Mouse (Mus musculus): ENCODE data around the gene Epha1. TPM values are rescaled to one million over a fixed set of nuclear protein-coding genes. Genes with fewer than 3 reads are reported as not detected.

Gene Epha1
- under 1 TPM in 1 of 2 experiments, not detected in 1; 0.23 TPM for total RNA-seq (2021)
- long read RNA-seq, experiment 1, partial matches to known transcripts, result 0 of 1 reads
- long read RNA-seq, experiment 1, other reads (novel, unspliced or antisense), result 1 of 1 reads
- long read RNA-seq, experiment 2, result 0 reads

DNA sequence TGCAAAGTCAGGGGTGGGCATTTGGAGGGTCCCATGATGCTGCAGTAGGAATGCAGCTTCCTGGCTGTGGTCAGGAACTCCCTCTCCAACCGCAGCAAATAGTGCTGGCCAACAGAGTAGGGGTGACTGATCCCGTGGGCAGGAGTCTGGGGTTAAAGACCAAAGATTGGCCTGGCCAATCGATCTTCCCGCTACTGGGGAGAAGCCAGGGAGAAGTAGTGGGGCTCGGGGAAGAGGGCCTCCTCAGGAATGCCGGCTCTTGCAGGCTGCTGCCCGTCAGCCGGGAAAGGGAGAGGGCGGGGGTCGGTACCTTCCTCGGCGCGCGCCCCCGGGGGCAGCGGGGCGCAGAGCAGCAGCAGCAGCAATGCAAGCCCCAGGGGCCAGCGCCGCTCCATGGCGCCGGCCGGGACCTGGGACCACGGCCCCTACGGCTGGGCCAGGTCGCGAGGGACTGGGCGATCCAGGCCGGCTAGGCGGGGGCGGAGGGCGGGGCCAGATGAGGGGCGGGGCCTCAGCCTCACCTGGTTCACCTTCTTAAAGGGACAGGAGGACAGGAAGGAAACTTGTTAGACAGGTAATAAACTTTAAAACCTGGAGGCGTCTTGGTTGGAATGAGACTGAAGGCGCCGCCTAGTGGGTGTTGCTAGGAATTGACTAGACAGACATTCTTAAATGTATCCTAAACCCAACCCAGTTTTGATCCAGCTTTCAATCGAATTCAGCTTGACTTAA is at the start of gene Epha1:
Gene Epha1, minus strand, starts transcription at position 453 of the 732 bp plus-strand sequence.
- peak in 1 of 2 experiments; percentile 68 for DNase-seq (ENCODE audit: low spot score in 2 of 2)

DNA sequence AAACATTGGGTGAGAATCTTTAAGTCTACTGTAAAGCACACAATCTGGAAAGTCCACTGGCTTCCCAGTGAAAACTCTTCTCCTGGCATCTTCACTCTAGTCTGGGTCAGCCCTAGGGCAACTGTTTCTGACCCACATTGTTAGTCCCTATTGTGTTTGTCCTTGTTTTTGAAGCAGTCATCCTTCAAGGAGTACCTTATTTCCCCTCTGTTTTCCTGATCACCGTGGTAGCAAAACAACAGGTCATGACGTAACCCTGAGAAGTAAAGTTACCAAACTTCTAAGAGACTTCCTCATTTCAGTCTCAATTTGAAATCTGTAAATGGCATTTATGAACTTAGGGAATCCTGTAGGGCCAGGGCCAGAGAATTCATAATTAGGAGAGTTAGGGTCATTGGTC is 48.4 kb upstream of the Epha1 start:
- DNase-seq (ENCODE audit: low spot score in 2 of 2), result no peak

DNA sequence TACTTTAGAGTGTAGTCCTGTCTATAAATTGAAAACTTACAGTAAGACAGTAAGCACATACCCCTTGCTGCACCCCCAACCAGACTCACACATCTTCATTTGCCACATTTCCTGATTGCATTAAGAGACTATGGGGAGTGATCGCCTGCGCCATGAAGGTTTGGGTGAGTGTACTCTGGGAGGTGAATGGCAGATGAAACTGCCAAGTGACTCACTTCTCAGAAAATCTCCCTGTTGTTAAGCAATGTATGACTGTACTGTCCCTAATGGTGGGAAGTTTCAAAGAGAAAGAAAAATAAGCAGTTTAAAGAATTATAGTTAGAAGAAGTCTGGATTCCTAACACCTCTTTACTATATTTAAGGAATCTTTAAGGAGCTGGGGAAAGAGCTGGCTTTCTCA is 46.4 kb upstream of the Epha1 start:
- DNase-seq (ENCODE audit: low spot score in 2 of 2), result no peak

DNA sequence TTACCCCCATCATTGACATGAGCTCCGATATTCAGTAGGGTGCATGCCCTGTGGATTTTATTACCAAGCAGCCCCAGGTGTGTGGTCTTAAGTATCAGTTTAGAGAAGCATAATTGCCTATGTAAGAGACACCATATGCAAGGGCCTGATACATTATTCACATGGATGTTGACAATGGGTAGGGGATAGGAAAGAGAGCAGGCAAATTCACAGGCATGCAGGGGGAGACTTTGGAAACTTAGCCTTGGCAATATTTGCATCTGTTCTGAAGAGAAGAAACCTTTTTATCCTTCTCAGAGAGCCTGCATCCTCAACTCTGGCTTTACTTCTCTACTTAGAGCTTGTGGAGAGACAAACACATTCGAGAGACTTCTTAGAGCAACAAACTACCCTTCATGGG is 32.1 kb upstream of the Epha1 start, which contains the start of gene Tas2r135:
Gene Tas2r135, plus strand, starts transcription at position 301 of the 400 bp plus-strand sequence.
- DNase-seq (ENCODE audit: low spot score in 2 of 2), result no peak

DNA sequence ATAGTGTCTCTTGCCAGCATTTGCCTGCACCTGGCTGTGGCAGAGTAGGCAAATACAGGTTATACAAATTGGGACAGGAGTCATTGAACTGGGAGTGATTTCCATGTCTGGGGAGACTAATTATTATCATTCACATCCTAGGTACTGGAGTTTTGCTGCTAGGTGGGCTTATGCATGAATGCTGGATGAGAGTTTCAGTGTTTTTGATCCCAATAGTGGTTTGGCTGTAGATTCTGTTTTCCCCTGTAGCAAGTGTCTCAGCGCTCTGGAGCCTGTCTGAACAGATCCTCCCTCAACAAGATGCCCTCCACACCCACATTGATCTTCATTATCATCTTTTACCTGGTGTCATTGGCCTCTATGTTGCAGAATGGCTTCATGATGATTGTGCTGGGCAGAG is 26.9 kb upstream of the Epha1 start, which contains the start of gene Tas2r143:
Gene Tas2r143, plus strand, starts transcription at position 301 of the 400 bp plus-strand sequence.
- no peak for DNase-seq (ENCODE audit: low spot score in 2 of 2)

DNA sequence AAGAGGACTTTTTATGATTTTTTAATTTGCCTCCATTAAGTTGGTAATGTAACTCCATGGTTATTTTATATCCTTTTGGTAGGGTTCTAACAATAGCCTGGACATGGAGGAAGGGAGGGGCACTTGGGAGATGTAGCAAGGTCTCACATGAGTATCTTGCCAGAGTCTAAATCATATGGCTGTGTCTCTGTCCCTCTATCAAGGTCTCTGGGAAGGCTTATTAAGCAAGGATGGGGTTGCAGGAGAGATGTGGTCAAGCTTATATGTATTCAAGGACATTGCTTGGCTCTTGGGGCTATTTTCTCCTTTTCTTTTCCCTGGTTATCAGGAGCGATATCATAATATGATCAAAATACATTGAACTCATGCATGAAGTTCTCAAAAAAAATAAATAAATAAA is 25.9 kb upstream of the Epha1 start:
- no peak for DNase-seq (ENCODE audit: low spot score in 2 of 2)

DNA sequence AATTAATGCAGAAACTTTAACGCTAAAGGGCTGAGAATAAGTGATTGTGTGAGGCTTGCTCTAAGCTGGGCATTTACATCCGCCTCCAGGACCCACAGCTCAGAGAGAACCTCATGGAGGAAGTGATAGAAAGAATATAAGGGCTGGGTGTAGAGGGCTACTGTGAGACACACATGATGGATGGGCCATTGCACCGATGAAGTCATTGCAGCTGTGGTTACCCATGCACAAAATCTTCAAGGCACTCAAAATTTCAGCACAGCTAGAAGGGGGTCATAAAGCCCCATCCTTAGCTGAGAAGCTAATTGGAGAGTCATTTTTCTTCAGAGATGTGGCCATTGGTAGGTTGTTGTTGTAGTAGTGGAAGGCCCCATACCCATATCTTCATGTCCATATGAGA is 25.2 kb upstream of the Epha1 start:
- no peak for DNase-seq (ENCODE audit: low spot score in 2 of 2)

DNA sequence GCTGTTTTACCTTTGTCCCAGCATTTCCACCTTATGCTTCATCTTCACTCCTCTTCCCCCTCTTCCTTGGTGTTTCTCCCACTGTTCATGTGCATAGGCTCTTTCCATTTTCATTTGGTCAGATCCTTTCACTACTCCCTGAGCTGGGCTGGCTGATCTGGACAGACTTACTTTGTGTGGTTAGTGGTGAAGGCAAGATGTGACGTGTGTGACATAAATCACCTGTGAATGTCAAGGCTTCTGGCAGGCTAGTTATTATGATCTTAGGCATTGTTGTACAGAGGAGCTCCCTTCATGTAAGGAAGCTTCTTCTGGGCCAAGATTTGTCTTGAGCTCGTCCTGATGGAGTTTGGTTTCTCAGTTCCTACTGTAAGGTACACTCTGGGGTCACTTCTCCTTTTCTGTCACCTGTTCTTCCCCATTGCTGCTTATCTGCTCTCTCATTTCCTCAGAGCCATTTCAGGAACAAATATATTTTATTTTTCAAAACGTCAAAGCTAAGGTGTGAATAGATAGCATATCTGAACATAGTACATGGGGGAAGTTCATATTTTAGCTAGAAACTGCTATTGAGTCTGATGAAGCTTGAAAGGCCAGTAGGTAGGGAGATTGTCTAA is 24.1 kb upstream of the Epha1 start:
- DNase-seq (ENCODE audit: low spot score in 2 of 2), result no peak

DNA sequence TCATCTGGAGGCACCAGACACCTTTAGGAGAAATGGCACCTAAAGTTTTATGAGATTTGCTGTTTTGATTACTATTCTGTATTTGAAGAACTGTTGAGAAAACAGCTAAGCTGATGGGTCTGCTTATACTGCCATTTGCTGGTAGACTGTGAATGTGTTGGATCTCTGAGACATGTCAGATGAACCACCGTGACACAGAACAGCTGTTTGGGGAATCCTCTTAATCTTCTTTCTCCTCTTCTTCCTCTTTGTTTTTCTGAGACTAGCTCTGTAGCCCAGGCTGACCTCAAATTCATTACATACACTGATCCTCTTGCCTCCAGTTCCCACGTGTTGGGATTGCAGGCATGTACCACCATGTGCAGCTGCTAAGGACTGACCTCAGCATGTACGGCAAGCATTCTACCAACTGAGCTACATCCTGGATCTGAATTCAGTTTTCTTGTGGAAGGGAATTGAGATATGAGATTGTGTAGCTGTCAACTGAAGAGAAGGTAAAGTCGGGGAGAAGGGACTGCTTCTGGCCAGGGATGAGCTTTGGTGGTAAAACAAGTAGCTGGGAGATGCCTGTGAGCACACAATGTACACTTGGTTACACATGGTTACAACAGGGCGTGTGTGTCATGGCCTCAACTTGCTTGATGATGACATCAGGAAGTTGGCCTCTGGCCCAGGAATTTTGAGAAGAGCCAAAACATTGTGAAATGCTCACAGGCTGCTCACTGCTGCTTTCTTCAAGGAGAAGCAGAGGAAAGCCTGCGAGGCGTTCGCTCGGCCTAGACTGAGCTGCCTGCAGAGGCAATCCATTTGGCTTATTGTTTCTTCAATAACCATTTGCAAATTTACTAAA is 23.1 kb upstream of the Epha1 start:
- DNase-seq (ENCODE audit: low spot score in 2 of 2), result no peak

DNA sequence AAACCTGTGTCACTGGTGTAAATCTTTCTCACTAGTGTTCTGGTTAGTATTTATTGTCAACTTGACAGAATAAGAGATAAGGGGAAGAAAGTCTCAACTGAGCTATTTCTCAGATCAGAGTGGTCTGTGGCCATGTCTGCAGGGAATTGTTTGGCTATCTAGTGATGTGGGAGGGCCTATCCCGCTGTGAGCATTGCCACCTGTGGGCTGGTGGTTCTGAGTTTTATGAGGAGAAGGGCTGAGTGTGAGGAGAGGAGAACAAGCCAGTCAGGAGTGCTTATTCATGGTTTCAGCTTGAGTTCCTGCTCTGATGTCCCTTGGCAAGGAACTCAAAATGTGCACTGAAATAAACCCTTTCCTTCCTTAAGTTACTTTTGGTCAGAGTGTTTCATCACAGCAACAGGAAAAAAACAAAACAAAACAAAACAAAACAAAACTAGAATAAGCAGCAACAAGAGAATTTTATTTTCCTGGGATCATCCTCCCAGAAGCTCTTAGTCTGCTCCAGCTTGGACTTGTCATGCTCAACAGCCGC is 18.8 kb upstream of the Epha1 start:
- DNase-seq (ENCODE audit: low spot score in 2 of 2), result no peak

DNA sequence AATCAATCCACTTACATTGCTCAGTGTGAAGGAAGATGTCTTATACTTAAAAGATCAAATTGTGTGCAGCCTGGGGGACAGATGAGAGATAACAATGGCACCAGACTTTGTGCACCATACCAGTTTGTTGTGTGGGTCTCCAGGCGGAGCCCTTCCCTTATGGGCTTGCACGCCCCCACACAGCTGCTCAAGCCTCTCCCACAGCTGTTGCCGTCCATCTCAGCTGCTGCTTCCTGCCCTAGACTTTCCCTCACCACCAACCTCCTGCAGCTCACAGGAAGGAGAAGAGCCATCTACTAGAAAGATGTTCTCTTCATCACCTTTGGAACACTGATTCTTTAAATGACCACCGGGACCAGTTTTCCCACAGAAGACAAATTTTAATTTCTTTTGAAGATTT is 12.6 kb upstream of the Epha1 start:
- peak; percentile 44 to 53 for DNase-seq (ENCODE audit: low spot score in 2 of 2)

DNA sequence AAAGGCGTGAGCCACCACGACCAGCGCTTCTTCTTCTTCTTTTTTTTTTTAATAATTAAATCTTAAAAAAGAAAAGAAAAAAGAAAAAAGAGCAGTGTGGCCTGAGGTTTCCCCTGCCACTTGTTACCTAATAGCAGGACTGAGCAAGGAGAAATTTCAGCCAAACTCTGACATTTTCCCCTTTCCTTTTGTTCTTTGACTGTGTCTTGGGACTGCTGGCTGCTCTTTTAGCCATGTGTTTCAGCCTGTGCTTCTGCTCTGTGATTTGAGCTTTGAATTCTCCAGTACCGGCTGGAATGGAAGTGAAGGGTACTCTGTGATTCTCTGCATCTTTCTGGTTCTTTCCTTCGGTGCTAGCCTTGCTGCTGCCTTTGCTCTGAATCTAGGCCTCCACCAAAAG is 10.3 kb upstream of the Epha1 start:
- DNase-seq (ENCODE audit: low spot score in 2 of 2), result no peak

DNA sequence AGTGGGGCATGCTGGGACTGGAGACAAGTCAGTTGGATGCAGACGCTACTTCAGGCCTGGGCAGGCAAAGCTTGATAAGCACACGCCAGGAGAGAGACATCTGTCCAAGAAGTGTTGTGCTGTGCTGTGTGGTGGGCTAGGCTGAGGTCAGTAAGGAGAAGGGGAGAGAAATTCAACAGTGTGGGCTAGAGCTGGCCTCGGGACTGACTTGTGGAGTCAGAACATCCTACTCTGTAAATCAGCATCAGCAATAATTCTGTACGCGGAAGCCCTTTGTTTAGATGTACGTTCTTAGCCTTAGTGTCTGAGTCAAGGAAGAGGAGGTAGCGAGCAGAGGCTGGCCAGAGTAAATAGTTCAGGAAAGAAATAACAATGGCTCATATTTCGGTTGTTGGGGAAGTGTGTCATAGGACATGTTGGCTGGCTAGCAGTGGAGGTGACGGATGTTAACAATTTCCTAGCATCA is 8.9 kb upstream of the Epha1 start:
- DNase-seq (ENCODE audit: low spot score in 2 of 2), result no peak

DNA sequence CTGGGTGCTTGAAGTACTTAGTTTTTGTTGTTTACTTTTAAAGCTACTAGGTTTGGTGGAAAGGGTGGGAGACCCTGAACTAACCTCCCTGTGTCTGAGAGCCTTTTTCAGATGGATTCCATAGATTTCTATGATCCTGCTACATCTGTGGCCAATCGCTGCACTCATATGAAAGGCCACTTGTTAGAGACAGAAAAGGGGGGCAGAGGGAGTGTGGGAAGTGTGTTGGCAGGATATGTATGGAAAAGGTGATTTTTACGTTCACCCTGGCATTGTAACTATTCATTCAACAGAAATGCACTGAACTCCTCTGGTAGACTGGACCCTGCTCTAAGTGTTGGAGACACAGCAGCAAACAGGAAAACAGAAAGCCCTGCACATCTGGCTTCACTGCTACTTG is 8.2 kb upstream of the Epha1 start:
- DNase-seq (ENCODE audit: low spot score in 2 of 2), result no peak

DNA sequence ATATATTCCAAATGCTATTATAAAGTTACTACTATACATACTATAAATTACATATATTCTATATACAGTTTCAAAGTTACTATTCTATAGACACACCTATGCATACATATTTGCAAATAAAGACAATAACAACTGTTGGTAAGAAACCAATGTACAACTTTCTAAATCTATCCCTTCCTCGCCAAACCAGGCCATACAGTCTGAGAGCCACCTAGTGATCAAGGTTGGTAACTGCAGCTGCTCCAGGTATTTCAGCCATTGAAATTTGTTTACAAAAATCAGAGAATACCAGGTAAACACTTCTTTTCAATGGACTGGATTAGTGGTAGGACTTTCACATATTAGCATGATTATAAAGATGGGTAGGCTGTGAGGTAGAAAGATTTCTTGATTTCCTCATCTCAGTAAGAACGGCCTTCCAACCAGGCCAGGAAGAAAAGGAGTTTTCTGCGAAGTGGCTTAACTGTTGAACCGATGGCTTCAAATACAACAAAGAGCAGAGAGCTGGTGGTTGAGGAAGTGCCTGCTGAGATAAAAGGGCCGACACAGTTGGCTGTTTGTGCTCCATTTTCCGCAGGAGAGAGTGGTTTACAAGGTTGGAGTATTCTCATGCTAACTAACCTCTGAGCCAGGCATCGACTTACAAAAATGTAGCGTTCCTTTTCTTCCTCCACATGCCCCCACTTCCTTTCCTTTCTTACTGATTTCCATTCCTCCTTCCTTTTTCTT is 7.5 kb upstream of the Epha1 start:
- no peak for DNase-seq (ENCODE audit: low spot score in 2 of 2)

DNA sequence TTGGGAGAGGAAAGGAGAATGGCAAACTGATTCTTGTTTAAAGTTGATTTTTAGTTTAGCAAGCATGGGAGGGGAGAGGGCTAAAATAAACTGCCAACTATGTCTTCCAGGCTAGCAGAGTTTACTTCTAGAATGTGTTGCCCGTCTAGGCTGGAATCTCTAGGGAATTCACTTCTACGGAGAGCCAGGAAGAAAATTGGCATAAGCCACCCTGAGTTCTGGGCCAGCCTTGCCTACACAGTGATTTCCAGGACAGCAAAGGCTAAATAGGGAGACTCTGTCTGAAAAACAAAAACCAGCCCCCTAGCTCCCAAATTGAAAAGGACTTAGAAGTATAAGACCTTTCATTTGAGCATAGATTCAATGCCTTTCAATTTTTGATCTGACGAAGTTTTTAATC is 6.5 kb upstream of the Epha1 start:
- DNase-seq (ENCODE audit: low spot score in 2 of 2), result no peak

DNA sequence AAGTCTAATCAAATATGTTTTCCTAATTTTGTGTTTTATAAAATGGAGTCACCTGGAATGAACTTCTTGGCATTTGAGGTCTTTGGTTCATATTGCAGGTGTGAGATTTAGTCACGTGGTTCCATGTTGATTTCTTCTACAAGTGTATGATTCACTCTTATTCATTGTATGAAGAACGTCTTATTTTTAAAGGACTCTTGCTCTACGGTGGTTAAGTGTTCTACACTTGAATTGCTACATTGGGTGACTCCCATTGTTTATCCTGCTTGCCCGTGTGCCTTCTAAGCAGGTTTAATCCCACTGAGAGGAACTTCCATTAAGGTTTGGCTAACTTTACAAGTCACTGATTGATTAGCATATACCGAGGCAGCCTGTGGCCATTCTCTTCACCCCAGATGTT is 4.2 kb upstream of the Epha1 start:
- DNase-seq (ENCODE audit: low spot score in 2 of 2), result no peak

DNA sequence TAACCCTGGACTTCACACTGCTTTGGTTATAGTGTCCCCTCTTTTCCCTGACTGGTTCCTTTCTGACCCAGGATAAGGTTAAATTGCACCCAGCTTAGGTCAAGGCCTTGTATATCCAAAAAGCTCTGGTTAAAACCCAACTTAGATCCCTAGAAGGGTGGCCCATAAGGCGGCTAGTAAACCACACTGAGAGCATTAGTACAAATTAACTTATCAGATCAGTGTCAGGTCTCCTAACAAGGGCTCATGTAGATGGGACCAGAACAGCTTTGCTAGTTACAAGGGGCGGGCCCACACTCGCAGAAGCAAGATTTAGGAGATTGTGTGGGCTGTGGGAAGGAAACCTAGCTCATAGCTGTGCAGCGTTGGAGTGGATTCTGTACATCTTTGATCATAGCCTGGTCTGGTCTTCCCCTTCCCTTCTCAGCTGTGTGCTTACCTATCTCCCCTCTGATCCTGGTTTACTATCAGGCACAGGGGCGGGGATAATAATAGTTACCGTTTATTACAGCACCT is 3.5 kb upstream of the Epha1 start:
- no peak for DNase-seq (ENCODE audit: low spot score in 2 of 2)

DNA sequence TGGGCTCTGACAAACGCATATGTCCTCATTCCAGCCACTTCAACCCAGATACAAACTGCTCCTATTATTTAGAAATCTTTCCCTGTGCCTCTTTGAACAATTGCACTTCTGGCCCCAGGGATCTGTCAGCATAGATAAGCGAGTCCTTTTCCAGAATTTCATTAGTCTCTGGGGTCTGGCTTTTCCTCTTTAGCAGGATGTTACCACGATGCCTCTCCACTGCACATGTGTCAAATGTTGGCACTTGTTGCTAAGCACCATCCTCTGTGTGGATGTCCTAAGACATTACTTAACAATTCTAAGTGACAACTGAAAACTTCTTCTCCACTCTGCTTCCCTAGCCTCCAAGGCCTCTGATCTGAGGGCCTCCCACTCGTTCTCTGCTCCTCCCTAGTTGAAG is 2.9 kb upstream of the Epha1 start:
- DNase-seq (ENCODE audit: low spot score in 2 of 2), result no peak

DNA sequence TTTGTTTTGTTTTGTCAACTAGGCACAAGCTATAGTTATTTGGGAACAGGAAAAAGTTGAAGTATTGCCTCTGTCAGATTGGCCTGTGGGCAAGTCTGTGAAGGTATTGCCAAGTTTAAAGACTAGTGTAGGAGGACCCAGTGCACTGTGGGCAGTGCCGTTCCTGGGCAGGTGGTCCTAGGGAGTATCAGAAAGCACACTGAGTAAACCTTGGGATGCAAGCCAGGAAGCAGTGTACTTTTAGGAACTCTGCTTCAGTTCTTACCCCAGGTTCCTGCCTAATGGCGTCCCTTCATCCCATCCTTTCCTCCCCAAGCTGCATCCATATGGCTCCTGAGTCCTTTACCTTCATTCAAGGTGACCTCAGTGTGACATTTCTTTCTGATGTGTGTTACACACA is 2.1 kb upstream of the Epha1 start:
- DNase-seq (ENCODE audit: low spot score in 2 of 2), result no peak

All from left cerebral cortex, adult 18-20 months (tissue).